Mouse (Mus musculus) liver, adult 2 months (tissue): ENCODE measurements around the gene Numbl. TPM values are rescaled to one million over a fixed set of nuclear protein-coding genes. Genes with fewer than 3 reads are reported as not detected.
A peak's percentile ranks its signal among the peaks of the same experiment; 100 is the strongest.

Experiments used
- DNase-seq: peaks from one replicate; pipeline ENCODE4 v3.0.0-alpha.2; 2011; ENCODE audit warnings: low read depth, low spot score; ENCODE audit errors: extremely low read depth
- H3K27ac ChIP-seq: fragments of 200-500 bp; replicated peaks from 2 replicates; pipeline ENCODE4 v1.5.1; 2012; ENCODE audit warnings: low read depth, mild to moderate bottlenecking, control low read depth, inconsistent platforms, low read length; ENCODE audit not compliant: insufficient read depth
- H3K27me3 ChIP-seq: fragments of 200-500 bp; 2 replicates; pipeline ENCODE4 v1.6.1; 2012; ENCODE audit warnings: mild to moderate bottlenecking, moderate library complexity, low read length, inconsistent platforms; ENCODE audit not compliant: control insufficient read depth, insufficient read depth
- H3K36me3 ChIP-seq: fragments of 200-500 bp; 2 replicates; pipeline ENCODE4 v1.6.1; 2012; ENCODE audit warnings: low read length, inconsistent platforms; ENCODE audit not compliant: control insufficient read depth, insufficient read depth
- H3K4me1 ChIP-seq: fragments of 200-500 bp; 2 replicates; pipeline ENCODE4 v1.6.1; 2011; ENCODE audit warnings: low read length; ENCODE audit not compliant: control insufficient read depth, insufficient read depth
- H3K4me3 ChIP-seq: fragments of 200-500 bp; 2 replicates; pipeline ENCODE4 v1.5.1; 2011; ENCODE audit warnings: low read depth, mild to moderate bottlenecking, control low read depth, low read length, moderate library complexity; ENCODE audit not compliant: insufficient read depth
- H3K79me2 ChIP-seq: fragments of 200-500 bp; 2 replicates; pipeline ENCODE4 v1.6.1; 2012; ENCODE audit warnings: inconsistent platforms, mild to moderate bottlenecking, low read length, moderate library complexity; ENCODE audit not compliant: control insufficient read depth, insufficient read depth
- H3K9ac ChIP-seq: fragments of 200-500 bp; 2 replicates; pipeline ENCODE4 v1.6.1; 2012; ENCODE audit warnings: low read depth, mild to moderate bottlenecking, control low read depth, inconsistent platforms, low read length
- CTCF ChIP-seq: fragments of 200-500 bp; IDR thresholded peaks from 2 replicates; pipeline ENCODE4 v1.5.1; 2011; ENCODE audit warnings: low read depth, low read length, control low read depth
- POLR2A ChIP-seq: fragments of 200-500 bp; IDR thresholded peaks from 2 replicates; pipeline ENCODE4 v1.6.1; 2011; ENCODE audit warnings: low read length, control low read depth; ENCODE audit not compliant: insufficient read depth; ENCODE audit errors: extremely low read depth
- WGBS: fragments of 180-500 bp; shearing (Covaris S2); methylation state at CpG from one replicate; pipeline ENCODE4 v1.1.7; 2018; 5-methylcytosine and 5-hydroxymethylcytosine counted together
- polyA plus RNA-seq: library from polyadenylated mRNA; depleted of rRNA; stranded (reverse); fragments of >200 nt; gene quantifications from 2 replicates; pipeline ENCODE4 v1.2.3, GENCODE M21; 2012
- total RNA-seq: library from RNA; depleted of rRNA; stranded (reverse); fragments of >200 nt; gene quantifications from 2 replicates; pipeline ENCODE4 v1.2.3, GENCODE M21; 2014

Gene Numbl
- total and polyA plus RNA-seq, 2 experiments: 0.46 to 1.5 TPM

- H3K4me1 ChIP-seq: peaks cover 2% of the 10 kb centered on the region
- no peaks in the 10 kb centered on the region for H3K79me2 ChIP-seq
- H3K9ac ChIP-seq: no peak overlapping the region
- H3K27ac ChIP-seq: no peak overlapping the region
- TF ChIP-seq CTCF: no peak
- no peak for TF ChIP-seq POLR2A
- H3K4me3 ChIP-seq: no peak overlapping the region
- peaks cover 5% of the 10 kb centered on the region; the same call in 1 of the 2 replicates for H3K27me3 ChIP-seq
- H3K36me3 ChIP-seq: no peaks in the 10 kb centered on the region
- 73% methylated on average over 18 of the region's 20 CpGs for WGBS
- DNase-seq: no peak
Measured at GRCm38 (mm10) chr7:27324928-27325327, 66.7 kb downstream of the Numbl start.

GRCm38 (mm10) chr7:27325697-27326096 lies 67.5 kb downstream of the Numbl start:
- H3K27me3 ChIP-seq: peaks cover 5% of the 10 kb centered on the region
- H3K9ac ChIP-seq: peak overlapping the region; percentile 2; the same call in 1 of the 2 replicates
- H3K27ac ChIP-seq: no peak overlapping the region
- peaks cover 2% of the 10 kb centered on the region for H3K4me1 ChIP-seq
- peak; percentile 61 for DNase-seq
- no peak for TF ChIP-seq POLR2A
- TF ChIP-seq CTCF: no peak
- no peak overlapping the region for H3K4me3 ChIP-seq
- H3K36me3 ChIP-seq: no peaks in the 10 kb centered on the region
- no peaks in the 10 kb centered on the region for H3K79me2 ChIP-seq
- 13% methylated on average over 24 of the region's 24 CpGs for WGBS

GRCm38 (mm10) chr7:27326101-27326880 lies 68.1 kb downstream of the Numbl start:
- TF ChIP-seq POLR2A: no peak
- no peak for TF ChIP-seq CTCF
- Histone ChIP-seq H3K36me3 (no peaks in the 10 kb centered on the region), H3K4me1 (peaks cover 2% of the 10 kb centered on the region), H3K79me2 (no peaks in the 10 kb centered on the region), H3K9ac (no peak overlapping the region), H3K4me3 (no peak overlapping the region), H3K27ac (no peak overlapping the region), H3K27me3 (peaks cover 5% of the 10 kb centered on the region)
- WGBS: 66% methylated on average over 34 of the region's 34 CpGs
- DNase-seq: no peak

GRCm38 (mm10) chr7:27327500-27327899 lies 69.3 kb downstream of the Numbl start:
- no peak for DNase-seq
- no peak for TF ChIP-seq CTCF
- TF ChIP-seq POLR2A: no peak
- Histone ChIP-seq H3K4me1 (peaks cover 2% of the 10 kb centered on the region), H3K4me3 (no peak overlapping the region), H3K27me3 (peaks cover 5% of the 10 kb centered on the region), H3K9ac (no peak overlapping the region), H3K27ac (no peak overlapping the region), H3K79me2 (no peaks in the 10 kb centered on the region), H3K36me3 (no peaks in the 10 kb centered on the region)
- WGBS: 94% methylated on average over 8 of the region's 8 CpGs

- TF ChIP-seq CTCF (no peak), POLR2A (no peak)
- peaks cover 5% of the 10 kb centered on the region for H3K27me3 ChIP-seq
- H3K27ac ChIP-seq: no peak overlapping the region
- H3K9ac ChIP-seq: no peak overlapping the region
- WGBS: 94% methylated on average over 11 of the region's 11 CpGs
- H3K36me3 ChIP-seq: no peaks in the 10 kb centered on the region
- H3K4me3 ChIP-seq: no peak overlapping the region
- H3K4me1 ChIP-seq: peaks cover 2% of the 10 kb centered on the region
- H3K79me2 ChIP-seq: no peaks in the 10 kb centered on the region
- no peak for DNase-seq
Measured at GRCm38 (mm10) chr7:27328161-27328560, 69.9 kb downstream of the Numbl start.

- no peak overlapping the region for H3K4me3 ChIP-seq
- H3K9ac ChIP-seq: no peak overlapping the region
- H3K79me2 ChIP-seq: no peaks in the 10 kb centered on the region
- TF ChIP-seq CTCF (no peak), POLR2A (no peak)
- 49% methylated on average over 16 of the region's 16 CpGs for WGBS
- H3K27me3 ChIP-seq: peaks cover 5% of the 10 kb centered on the region
- DNase-seq: no peak
- no peak overlapping the region for H3K27ac ChIP-seq
- H3K36me3 ChIP-seq: no peaks in the 10 kb centered on the region
- H3K4me1 ChIP-seq: peaks cover 2% of the 10 kb centered on the region
Measured at GRCm38 (mm10) chr7:27328648-27329047, 70.4 kb downstream of the Numbl start.
